Mouse (Mus musculus) kidney, adult 2 months (tissue): ENCODE results near the gene Pspc1.

ENCODE experiments used
- CTCF ChIP-seq: fragments of 200-500 bp; conservative IDR thresholded peaks from 2 replicates; pipeline ENCODE4 v1.5.1; 2011; ENCODE audit warnings: low read depth, mild to moderate bottlenecking, control low read depth, low read length, moderate library complexity, mixed read lengths; ENCODE audit not compliant: insufficient read depth, insufficient read length
- POLR2A ChIP-seq: fragments of 200-500 bp; IDR thresholded peaks from one replicate; pipeline ENCODE4 v1.6.1; 2011; ENCODE audit warnings: low read depth, low read length, control low read depth

GRCm38 (mm10) chr14:56685426-56685825 lies 92.7 kb downstream of the Pspc1 start:
- TF ChIP-seq POLR2A (no peak), CTCF (no peak)
